In genomic region chr4:75730798-75731400, GRCm38 (mm10) we compare ENCODE assay signal across 30 mouse cellular contexts.
DNase-seq lines count a peak whose midpoint lies in the region; ATAC-seq lines count a peak whose summit lies in the region.
"Had no signal": no experiment of that assay in that cellular context is flagged by ENCODE, and none has a peak within 500 bp of the region (broad histone marks: within the 10 kb centered on the region; RNA-seq: fewer than 3 reads in every experiment).

No protein-coding gene starts in this region.

- H3K36me3 ChIP-seq in heart, embryonic 11.5 days (ENCODE audit: control insufficient read depth, insufficient read depth, low read length): no peaks in the 10 kb centered on the region
- no peaks in the 10 kb centered on the region for H3K36me3 ChIP-seq in heart, embryonic 16.5 days (ENCODE audit: control insufficient read depth, insufficient read depth)
- no peaks in the 10 kb centered on the region for H3K36me3 ChIP-seq in lung, embryonic 15.5 days
- H3K36me3 ChIP-seq in stomach, embryonic 16.5 days (ENCODE audit: control insufficient read depth, insufficient read depth, low read length): no peaks in the 10 kb centered on the region
- H3K36me3 ChIP-seq: embryonic facial prominence, embryonic 10.5 days; embryonic facial prominence, embryonic 15.5 days; forebrain, embryonic 12.5 days; G1E; liver, embryonic 13.5 days; midbrain, embryonic 15.5 days; neural tube, embryonic 15.5 days had no signal

- no peaks in the 10 kb centered on the region for H3K27me3 ChIP-seq in heart, embryonic 11.5 days (ENCODE audit: control insufficient read depth, insufficient read depth, low read length)
- H3K27me3 ChIP-seq in heart, embryonic 16.5 days (ENCODE audit: control insufficient read depth, insufficient read depth, low read length): no peaks in the 10 kb centered on the region
- no peaks in the 10 kb centered on the region for H3K27me3 ChIP-seq in lung, embryonic 15.5 days
- no peaks in the 10 kb centered on the region for H3K27me3 ChIP-seq in stomach, embryonic 16.5 days (ENCODE audit: control insufficient read depth, insufficient read depth, low read length)
- H3K27me3 ChIP-seq: embryonic facial prominence, embryonic 15.5 days; forebrain, embryonic 12.5 days; liver, embryonic 13.5 days; midbrain, embryonic 15.5 days; neural tube, embryonic 15.5 days had no signal

- no peak for DNase-seq in heart, adult 8-10 months (ENCODE audit: low spot score)
- no peak for DNase-seq in heart, postnatal 4 days
- no peak for DNase-seq in lung, postnatal 10 days
- no peak for DNase-seq in spleen, postnatal 4 days (ENCODE audit: low spot score in 2 of 2)
- DNase-seq: adrenal gland, adult 8-10 months; cerebellum, adult 2 months; cerebellum, postnatal 14 days; gastrocnemius, postnatal 10 days; kidney, adult 9 months; kidney, postnatal 10 days; layer of hippocampus, postnatal 36 days; left cerebral cortex, postnatal 4 days; liver, embryonic 13.5 days; retina, postnatal 1 day; right cerebral cortex, postnatal 14 days; spleen, adult 18-20 months; thymus, adult 18-20 months; thymus, postnatal 25 days had no signal

- 38% methylated on average over 3 of the region's 3 CpGs for WGBS in heart, embryonic 11.5 days (ENCODE audit: insufficient replicate concordance)
- 28% methylated on average over 3 of the region's 3 CpGs for WGBS in heart, embryonic 16.5 days
- 26% methylated on average over 3 of the region's 3 CpGs for WGBS in lung, embryonic 15.5 days
- WGBS in stomach, embryonic 16.5 days: 43% methylated on average over 3 of the region's 3 CpGs

- no peak overlapping the region for H3K9ac ChIP-seq in heart, embryonic 11.5 days (ENCODE audit: low read depth, low read length)
- no peak overlapping the region for H3K9ac ChIP-seq in heart, embryonic 16.5 days (ENCODE audit: low read length)
- H3K9ac ChIP-seq in lung, embryonic 15.5 days: no peak overlapping the region
- H3K9ac ChIP-seq in stomach, embryonic 16.5 days (ENCODE audit: low read length): no peak overlapping the region
- H3K9ac ChIP-seq: embryonic facial prominence, embryonic 15.5 days; forebrain, embryonic 12.5 days; liver, embryonic 13.5 days; midbrain, embryonic 15.5 days; neural tube, embryonic 15.5 days had no signal

- H3K4me2 ChIP-seq in heart, embryonic 11.5 days: no peak overlapping the region
- no peak overlapping the region for H3K4me2 ChIP-seq in heart, embryonic 16.5 days (ENCODE audit: low read depth, low read length)
- H3K4me2 ChIP-seq in lung, embryonic 15.5 days: no peak overlapping the region
- H3K4me2 ChIP-seq in stomach, embryonic 16.5 days (ENCODE audit: low read depth, low read length): no peak overlapping the region
- H3K4me2 ChIP-seq: embryonic facial prominence, embryonic 15.5 days; forebrain, embryonic 12.5 days; liver, embryonic 13.5 days; midbrain, embryonic 15.5 days; neural tube, embryonic 15.5 days had no signal

- H3K4me3 ChIP-seq in heart, embryonic 11.5 days (ENCODE audit: low read depth, low read length): no peak overlapping the region
- H3K4me3 ChIP-seq in heart, embryonic 16.5 days (ENCODE audit: low read length): no peak overlapping the region
- no peak overlapping the region for H3K4me3 ChIP-seq in lung, embryonic 15.5 days
- no peak overlapping the region for H3K4me3 ChIP-seq in stomach, embryonic 16.5 days (replicated peaks; ENCODE audit: low read length)
- H3K4me3 ChIP-seq: embryonic facial prominence, embryonic 10.5 days; embryonic facial prominence, embryonic 15.5 days; forebrain, embryonic 12.5 days; liver, embryonic 13.5 days; midbrain, embryonic 15.5 days; neural tube, embryonic 15.5 days had no signal

- H3K4me1 ChIP-seq in heart, embryonic 11.5 days (ENCODE audit: control insufficient read depth, insufficient read depth, low read length): 0 out of 2 replicates have a peak, but pooled peaks cover 3% of the 10 kb centered on the region
- peaks cover 7% of the 10 kb centered on the region for H3K4me1 ChIP-seq in heart, embryonic 16.5 days (ENCODE audit: control insufficient read depth, insufficient read depth, low read length)
- H3K4me1 ChIP-seq in lung, embryonic 15.5 days: peaks cover 9% of the 10 kb centered on the region; the same call in 1 of the 2 replicates
- peaks cover 3% of the 10 kb centered on the region; the same call in 1 of the 2 replicates for H3K4me1 ChIP-seq in stomach, embryonic 16.5 days (ENCODE audit: control insufficient read depth, insufficient read depth, low read length)
- H3K4me1 ChIP-seq: embryonic facial prominence, embryonic 10.5 days; embryonic facial prominence, embryonic 15.5 days; forebrain, embryonic 12.5 days; liver, embryonic 13.5 days; midbrain, embryonic 15.5 days; neural tube, embryonic 15.5 days had no signal

- ATAC-seq in heart, embryonic 11.5 days (replicated peaks; ENCODE audit: insufficient number of reproducible peaks, low FRiP score, low TSS enrichment): no peak
- peak; percentile 65; the same call in 1 of the 2 replicates for ATAC-seq in heart, embryonic 16.5 days (replicated peaks; ENCODE audit: extremely low read depth, insufficient read depth, low FRiP score)
- peak; percentile 79; the same call in 1 of the 2 replicates for ATAC-seq in lung, embryonic 15.5 days (ENCODE audit: borderline replicate concordance, extremely low read depth, low FRiP score, low TSS enrichment)
- peak; percentile 86 for ATAC-seq in stomach, embryonic 16.5 days (ENCODE audit: insufficient read depth, low FRiP score)
- ATAC-seq: hindbrain, embryonic 16.5 days; lung, postnatal 0 days; midbrain, embryonic 15.5 days had no signal

- no peaks in the 10 kb centered on the region for H3K9me3 ChIP-seq in heart, embryonic 11.5 days (replicated peaks; ENCODE audit: control insufficient read depth, low read length)
- no peaks in the 10 kb centered on the region for H3K9me3 ChIP-seq in heart, embryonic 16.5 days (replicated peaks; ENCODE audit: control insufficient read depth, low read length)
- no peaks in the 10 kb centered on the region for H3K9me3 ChIP-seq in lung, embryonic 15.5 days
- H3K9me3 ChIP-seq in stomach, embryonic 16.5 days (replicated peaks; ENCODE audit: control insufficient read depth, low read length): no peaks in the 10 kb centered on the region
- H3K9me3 ChIP-seq: embryonic facial prominence, embryonic 10.5 days; embryonic facial prominence, embryonic 15.5 days; forebrain, embryonic 12.5 days; G1E; liver, embryonic 13.5 days; midbrain, embryonic 15.5 days; neural tube, embryonic 15.5 days had no signal

- H3K27ac ChIP-seq in heart, embryonic 11.5 days (ENCODE audit: low read depth, low read length): 0 out of 2 replicates have a peak overlapping the region, but pooled peaks have one; percentile 29
- H3K27ac ChIP-seq in heart, embryonic 16.5 days (ENCODE audit: low read length): peak overlapping the region; percentile 74
- H3K27ac ChIP-seq in lung, embryonic 15.5 days: peak overlapping the region; percentile 32; the same call in 1 of the 2 replicates
- H3K27ac ChIP-seq in stomach, embryonic 16.5 days (ENCODE audit: low read length): no peak overlapping the region
- H3K27ac ChIP-seq: embryonic facial prominence, embryonic 10.5 days; embryonic facial prominence, embryonic 15.5 days; forebrain, embryonic 12.5 days; liver, embryonic 13.5 days; midbrain, embryonic 15.5 days; neural tube, embryonic 15.5 days had no signal
